Mouse (Mus musculus) E14TG2a.4 (cell line): ENCODE measurements around the gene Olfr1335.
"Not testable (repeated sequence)": the region's sequence is repeated elsewhere in the genome, so short reads cannot be mapped to it uniquely, and the experiment has no call there.

ENCODE experiments used
- H3K27me3 ChIP-seq: 2 replicates; pipeline ENCODE4 v1.6.1; 2014; ENCODE audit warnings: low read length, control low read depth; ENCODE audit not compliant: insufficient read depth
- H3K36me3 ChIP-seq: 2 replicates; pipeline ENCODE4 v1.6.1; 2014; ENCODE audit warnings: low read length, control low read depth; ENCODE audit not compliant: insufficient read depth
- H3K4me1 ChIP-seq: replicated peaks from 2 replicates; pipeline ENCODE4 v1.6.1; 2014; ENCODE audit warnings: low read depth, low read length, control low read depth
- H3K4me3 ChIP-seq: replicated peaks from 2 replicates; pipeline ENCODE4 v1.5.1; 2014; ENCODE audit warnings: mild to moderate bottlenecking, low read length
- H3K9me3 ChIP-seq: 2 replicates; pipeline ENCODE4 v1.6.1; 2014; ENCODE audit warnings: low read length, control low read depth
- CTCF ChIP-seq: conservative IDR thresholded peaks from 2 replicates; pipeline ENCODE4 v1.5.1; 2014; ENCODE audit warnings: low read length
- NANOG ChIP-seq: IDR thresholded peaks from 2 replicates; pipeline ENCODE4 v1.6.1; 2014; ENCODE audit warnings: borderline replicate concordance, low read length, mixed read lengths
- POU5F1 ChIP-seq: IDR thresholded peaks from 2 replicates; pipeline ENCODE4 v1.6.1; 2014; ENCODE audit warnings: low read length, borderline replicate concordance

Olfr1335 gene

DNA sequence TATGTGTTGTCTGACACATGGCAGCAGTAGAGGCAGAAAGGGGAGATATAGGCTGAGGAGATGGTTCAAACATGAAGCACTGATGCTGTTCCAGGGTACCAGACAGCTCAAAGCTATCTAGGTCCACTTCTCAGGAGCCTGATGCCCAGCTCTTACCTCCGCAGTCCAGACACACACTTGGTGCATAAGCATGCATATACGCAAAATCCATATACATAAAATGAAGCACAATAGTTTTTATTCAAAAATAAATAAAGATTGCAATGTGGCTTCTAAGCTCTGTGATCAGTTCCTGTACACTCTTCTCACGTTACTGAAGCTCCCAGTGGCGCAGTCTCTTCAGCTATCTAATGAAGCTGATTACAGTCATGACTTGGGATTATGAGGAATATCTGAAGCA, at the start of gene Olfr1335:
Gene Olfr1335 (minus strand): TSS at position 101 of the 400 bp plus-strand sequence.
- Histone ChIP-seq H3K4me1 (no peaks in the 10 kb centered on the region), H3K4me3 (no peak within 1 kb of the TSS)
- no peak for TF ChIP-seq POU5F1
- TF ChIP-seq CTCF, result no peak
- no peak for TF ChIP-seq NANOG

DNA sequence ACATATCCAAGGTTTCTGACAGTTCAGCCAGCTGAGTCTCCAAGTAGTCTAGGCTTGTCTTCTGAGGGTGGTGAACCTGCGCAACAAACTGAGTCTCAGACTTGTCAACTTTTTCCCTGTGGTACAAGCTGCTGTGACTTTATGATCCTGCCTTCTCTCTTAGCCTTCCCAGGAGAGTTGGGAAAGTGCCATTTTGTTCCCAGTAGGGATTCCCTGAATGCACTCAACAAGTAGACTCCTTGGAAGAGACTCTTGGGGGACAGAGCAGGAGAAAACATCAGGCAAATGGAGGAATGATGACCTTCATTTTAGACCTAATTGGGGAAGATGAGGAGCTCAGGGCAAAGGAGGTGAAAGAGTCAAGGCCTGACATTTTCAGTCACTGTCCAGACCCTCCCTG, 26.4 kb upstream of the Olfr1335 start, which contains the start of gene Olfr1333:
Gene Olfr1333 (minus strand): TSS at position 101 of the 400 bp plus-strand sequence.
- TF ChIP-seq NANOG, result no peak
- no peak for TF ChIP-seq CTCF
- no peak for TF ChIP-seq POU5F1
- no peaks in the 10 kb centered on the region for H3K27me3 ChIP-seq
- no peaks in the 10 kb centered on the region for H3K9me3 ChIP-seq
- H3K36me3 ChIP-seq, result no peaks in the 10 kb centered on the region
- H3K4me1 ChIP-seq, result no peaks in the 10 kb centered on the region
- H3K4me3 ChIP-seq, result no peak within 1 kb of the TSS

More for the DNA sequence above, at the start of gene Olfr1335:
- H3K36me3 ChIP-seq, result no peaks in the 10 kb centered on the region
- no peaks in the 10 kb centered on the region for H3K27me3 ChIP-seq
- peaks cover 6% of the 10 kb centered on the region; the same call in 1 of the 2 replicates for H3K9me3 ChIP-seq

DNA sequence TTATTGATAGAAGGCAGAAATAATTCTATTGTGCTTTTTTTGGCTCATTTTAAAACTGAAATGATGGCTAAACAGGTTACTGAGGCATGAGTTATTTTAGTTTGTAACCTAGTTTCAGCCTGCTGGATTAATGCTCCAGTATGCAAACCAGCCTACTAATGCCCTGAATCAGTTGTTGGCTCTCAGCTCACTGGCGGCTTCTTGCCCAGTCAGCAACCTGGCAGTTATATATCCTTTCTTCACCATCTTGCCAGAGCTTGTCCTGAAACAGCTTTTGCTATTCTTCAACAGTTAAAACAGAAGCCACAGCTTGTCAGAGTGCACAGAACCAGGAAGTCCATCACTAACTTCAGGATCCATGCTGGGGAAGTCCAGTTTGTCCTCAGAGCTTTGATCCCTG, 9.2 kb upstream of the Olfr1335 start:
- H3K27me3 ChIP-seq, result no peaks in the 10 kb centered on the region
- peaks cover 28% of the 10 kb centered on the region for H3K9me3 ChIP-seq
- no peaks in the 10 kb centered on the region for H3K36me3 ChIP-seq
- H3K4me1 ChIP-seq, result no peaks in the 10 kb centered on the region
- no peak for TF ChIP-seq NANOG
- TF ChIP-seq CTCF, result no peak
- no peak for TF ChIP-seq POU5F1
- no peak overlapping the region for H3K4me3 ChIP-seq

DNA sequence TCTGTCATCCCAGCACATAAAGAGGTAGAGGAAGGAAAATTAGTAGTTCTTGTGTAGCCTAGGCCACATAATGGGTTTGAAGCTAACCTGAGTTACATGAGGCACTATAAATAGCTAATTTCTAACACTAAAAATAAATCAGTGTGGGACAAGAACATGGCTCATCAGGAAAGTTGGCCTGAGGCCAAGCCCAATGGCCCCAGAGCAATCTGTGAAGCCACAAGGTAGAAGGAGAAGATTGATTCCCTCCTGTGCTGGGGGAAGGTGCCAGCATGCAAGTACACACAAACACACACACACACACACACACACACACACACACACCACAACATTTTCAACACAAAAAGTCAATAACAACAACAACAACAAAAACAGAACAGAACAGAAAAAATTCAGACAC, 16.9 kb downstream of the Olfr1335 start:
- H3K4me3 ChIP-seq, H3K36me3 ChIP-seq, H3K27me3 ChIP-seq, H3K4me1 ChIP-seq, H3K9me3 ChIP-seq: not testable (repeated sequence)

DNA sequence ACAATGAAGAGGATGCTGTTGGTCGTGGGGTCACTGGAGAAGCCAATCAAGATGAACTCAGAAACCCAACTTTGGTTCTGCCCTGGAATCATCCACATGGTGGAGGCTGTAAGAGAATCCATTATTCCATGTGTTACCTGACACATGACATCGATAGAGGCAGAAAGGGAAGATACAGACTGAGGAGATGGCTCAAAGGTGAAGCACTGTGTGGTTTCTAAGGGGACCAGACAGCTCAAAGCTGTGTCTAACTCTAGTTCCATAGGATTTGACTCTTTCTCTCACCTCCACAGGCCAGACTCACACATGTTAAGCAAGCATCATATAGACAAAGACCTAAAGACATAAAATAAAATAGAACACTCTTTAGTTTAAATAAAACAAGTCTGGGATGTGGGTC, 27.3 kb downstream of the Olfr1335 start, which contains the start of gene Olfr1337:
Gene Olfr1337 (minus strand): TSS at position 101 of the 400 bp plus-strand sequence.
- Histone ChIP-seq H3K4me3 (no peak within 1 kb of the TSS), H3K36me3 (no peaks in the 10 kb centered on the region), H3K4me1 (peaks cover 12% of the 10 kb centered on the region), H3K27me3 (no peaks in the 10 kb centered on the region), H3K9me3 (no peaks in the 10 kb centered on the region)
- TF ChIP-seq POU5F1 (no peak), NANOG (no peak), CTCF (no peak)
